Mouse (Mus musculus): Measurements from ENCODE around the gene Heatr5a.

Heatr5a gene

DNA sequence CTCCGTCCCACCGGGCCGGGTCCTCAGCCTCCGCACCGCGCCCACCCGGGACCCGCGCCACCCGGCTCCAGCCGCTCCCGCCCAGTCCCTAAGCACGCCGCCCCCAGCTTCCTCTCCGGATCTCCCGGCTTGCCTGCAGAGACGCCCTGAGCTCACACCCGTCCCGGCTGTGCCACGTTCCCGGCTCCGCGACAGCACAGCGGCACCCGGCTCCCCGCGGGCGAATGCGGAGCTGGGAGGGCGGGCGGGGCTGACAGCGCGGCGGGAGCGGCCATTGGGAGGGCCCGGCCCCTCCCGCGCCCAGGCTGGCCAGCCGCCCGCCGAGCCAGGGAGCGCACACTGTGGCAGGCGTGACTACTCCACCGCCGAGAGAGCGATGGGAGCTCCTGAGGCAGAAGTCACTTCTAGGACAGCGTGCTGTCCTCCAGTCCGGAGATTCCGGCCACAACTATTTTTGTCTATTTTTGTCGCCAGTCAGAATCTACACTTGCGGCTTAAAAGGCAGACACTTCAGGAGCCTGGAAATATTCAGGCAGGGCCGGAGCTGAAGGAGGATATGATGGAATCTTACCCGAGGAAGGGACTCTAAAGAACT is at the start of gene Heatr5a:
TSS of gene Heatr5a (minus strand) at position 252 of the 595 bp plus-strand sequence.
- DNase-seq, result peak; percentile 89

DNA sequence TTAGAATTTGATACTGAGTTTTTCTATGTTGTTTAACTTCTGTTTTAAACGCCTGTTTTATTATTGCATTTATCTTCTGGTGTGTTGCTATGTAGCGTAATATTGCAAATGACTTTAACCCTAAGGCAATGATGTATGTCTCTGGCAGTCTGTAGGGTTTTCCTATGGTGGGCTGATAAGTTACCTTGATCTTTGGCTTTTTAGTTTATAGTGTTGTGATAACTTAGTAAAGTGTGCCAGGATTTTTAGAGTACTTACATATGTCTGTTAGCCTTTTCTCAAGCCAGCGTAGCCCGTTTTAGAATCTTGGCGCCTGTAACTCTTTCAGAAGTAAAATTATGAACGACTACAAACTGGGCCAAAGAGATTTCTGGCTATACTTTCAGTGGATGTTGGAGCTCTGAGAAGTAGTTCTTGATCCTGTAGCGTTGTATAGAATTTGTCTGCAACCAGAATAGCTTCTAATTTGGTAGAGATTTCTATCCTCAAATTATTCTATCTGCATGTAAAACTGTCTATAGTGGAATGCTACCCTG is 43.4 kb upstream of the Heatr5a start:
- DNase-seq, result no peak

DNA sequence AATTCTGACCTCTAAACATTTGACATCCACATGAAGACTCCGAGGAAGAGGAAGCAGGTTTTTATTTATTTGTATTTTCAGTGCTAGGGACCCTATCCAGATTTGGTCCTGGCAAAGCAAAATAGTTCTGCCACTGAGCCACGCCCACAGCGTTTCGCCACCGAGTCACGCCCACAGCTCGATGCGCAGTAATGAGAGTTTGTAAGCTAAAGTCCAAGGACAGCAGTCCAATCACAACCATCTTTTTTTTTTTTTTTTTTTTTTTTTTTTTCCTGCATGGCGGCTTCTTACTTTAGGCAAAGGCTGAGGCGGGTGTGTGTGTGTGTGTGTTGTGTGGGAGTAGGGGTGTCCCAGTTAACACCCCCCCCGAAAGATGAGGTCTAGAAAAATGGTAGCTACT is 42.9 kb upstream of the Heatr5a start:
- no peak for DNase-seq

DNA sequence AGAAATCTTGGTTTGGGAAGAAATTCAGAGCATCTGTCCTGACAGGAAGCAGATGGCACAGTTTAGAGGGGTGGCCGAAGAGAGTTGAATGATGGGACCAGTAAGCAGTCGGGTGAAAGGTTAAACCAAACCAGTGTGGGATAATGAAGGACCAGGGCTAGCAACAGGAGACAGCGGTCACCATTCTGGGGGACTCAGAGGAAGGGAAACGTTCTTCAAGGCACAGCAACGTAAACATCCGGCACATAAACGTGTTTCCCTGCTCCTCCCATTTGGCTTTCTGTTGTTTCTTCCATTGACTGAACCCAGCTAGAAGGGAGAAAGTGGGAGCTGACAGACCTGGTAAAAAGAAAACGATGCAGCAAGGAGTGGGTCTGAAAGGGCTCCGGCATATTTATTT is 42.2 kb upstream of the Heatr5a start:
- no peak for DNase-seq

DNA sequence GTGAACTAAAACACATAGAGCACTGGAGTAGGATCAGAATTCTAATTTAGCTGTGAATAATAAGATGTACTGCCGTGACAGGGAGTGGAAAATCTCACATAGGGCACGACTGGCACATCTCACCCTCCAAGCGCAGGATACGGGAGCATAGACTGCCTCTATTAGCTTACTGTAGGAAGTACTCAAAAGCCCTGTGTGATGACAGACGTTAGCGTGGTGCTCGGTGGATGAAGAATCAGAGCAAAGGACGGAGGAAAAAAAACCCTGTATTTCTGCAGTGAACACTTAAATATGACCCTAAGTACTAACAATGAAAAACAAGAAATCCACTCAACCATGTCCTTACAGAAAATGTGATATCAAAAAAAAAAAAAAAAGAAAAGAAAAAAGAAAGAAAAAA is 41.0 kb upstream of the Heatr5a start:
- DNase-seq, result no peak

DNA sequence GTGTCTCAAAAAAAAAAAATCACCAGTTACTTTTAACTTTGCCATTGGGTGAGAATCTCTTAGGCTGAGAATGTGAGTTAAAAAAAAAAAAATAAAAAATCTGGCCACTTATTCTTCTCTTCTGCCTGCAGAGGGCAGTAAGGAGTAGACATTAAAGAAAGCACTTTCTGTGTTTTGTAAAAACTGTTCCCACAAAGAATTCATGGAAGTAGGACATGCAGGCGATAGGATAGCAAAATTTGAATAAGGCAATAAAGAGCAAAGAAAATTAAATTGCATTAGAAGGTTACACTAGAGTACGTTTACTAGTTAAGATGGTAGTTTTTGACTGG is 39.5 kb upstream of the Heatr5a start:
- no peak for DNase-seq

DNA sequence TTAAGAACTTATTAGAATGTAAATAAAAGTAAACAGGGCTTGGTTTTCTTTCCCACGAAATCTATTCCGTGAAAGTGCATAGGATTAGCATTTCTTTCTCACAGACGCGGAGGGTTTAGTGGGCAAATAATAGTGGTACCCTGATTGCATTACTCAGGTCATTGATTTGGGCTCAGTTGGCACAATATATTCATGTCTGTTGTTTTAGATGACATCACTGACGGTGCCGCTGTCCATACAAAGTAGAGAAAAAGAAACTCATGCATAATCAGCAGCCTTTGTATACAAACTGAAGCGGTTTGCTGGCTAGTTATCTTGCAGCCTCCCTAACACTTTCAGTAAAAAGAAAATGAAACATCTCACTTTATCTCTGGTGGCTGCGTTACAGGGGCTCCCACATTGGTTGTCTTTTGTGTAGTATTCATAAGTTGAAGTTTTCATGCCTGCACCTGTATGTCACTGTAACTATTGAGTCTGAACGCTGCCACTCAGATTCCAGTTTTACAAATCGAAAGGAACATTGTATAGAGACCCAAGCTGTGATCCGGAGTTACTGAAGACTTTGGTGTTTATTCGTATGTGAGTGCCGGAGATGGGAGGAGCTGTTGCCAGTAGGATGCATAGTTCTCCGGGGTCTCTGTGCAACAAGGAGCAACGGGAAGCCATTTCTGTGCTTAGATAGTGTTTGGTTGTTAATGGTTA is 39.0 kb upstream of the Heatr5a start:
- no peak for DNase-seq

DNA sequence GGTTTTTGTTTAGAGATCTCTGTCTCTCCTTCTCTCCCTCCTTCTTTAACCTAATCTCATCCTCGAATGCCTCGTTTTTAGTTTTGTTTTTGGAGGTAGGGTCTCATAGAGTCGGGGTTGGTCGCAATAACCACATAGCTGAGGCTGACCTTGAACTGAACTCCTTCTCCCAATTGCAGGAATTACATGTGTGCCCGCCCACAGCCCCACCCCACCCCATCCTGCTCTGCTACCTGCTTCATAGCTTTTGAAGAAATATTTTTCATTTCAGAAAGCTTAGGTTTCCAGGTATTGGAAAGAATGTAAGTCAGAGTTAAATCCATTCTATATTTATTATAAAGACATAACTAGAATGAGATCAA is 35.5 kb upstream of the Heatr5a start:
- no peak for DNase-seq

DNA sequence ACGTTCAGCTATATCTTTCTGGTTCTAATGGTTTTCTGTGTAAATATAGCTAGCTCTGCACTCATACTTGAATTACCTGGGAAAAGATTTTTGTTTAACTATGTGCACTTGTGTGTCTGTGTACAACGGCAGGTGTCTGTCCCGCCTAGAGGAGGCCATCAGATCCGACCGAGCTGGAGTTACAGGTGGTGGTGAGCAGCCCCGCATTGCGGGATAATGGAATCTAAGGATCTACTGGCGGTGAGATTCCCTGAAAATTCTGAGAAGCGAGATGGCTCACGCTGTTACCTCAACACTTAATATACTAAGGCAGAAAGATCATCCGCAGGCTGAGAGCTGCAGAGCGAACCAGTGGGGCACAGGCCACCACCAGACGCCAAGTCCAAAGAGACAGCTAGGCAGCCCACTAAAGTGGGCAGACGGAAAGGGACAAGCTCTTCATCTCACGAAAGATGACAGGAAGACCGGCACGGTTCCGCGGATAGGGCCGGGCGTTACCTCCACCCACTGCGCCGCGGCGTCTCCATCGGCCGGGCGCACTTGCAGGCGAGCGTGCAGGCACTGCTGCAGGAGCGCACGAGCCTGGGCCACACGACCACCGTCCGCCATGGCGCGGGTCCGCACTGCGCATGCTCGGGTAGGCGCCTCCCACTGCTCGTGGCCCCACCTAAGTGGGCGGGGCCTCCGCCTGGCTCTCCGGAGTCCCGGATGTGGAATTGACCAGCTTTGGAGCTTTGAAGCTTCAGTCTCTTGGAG is 34.9 kb upstream of the Heatr5a start, which contains the start of gene Dtd2:
TSS of gene Dtd2 (minus strand) at position 625 of the 756 bp plus-strand sequence.
- peak; percentile 92 for DNase-seq

DNA sequence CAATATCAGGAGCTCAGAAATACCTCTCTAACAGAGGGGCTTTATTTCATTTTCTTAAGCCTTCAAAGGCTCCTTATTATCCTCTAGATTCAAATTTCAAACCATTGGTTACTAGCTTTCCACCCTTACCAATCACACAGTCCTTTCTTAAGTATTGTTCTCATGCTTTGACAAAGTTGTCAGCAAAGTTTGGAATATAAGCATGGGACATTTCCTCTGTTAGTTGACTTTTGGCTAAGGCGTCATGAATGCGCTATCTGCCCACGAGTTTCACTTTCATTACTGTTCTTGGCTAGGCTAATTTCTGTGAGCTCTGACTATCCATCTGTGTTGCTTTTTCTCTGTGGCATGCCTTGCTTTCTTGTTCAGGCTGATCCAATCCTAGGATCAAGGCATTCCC is 31.6 kb upstream of the Heatr5a start:
- DNase-seq, result no peak

DNA sequence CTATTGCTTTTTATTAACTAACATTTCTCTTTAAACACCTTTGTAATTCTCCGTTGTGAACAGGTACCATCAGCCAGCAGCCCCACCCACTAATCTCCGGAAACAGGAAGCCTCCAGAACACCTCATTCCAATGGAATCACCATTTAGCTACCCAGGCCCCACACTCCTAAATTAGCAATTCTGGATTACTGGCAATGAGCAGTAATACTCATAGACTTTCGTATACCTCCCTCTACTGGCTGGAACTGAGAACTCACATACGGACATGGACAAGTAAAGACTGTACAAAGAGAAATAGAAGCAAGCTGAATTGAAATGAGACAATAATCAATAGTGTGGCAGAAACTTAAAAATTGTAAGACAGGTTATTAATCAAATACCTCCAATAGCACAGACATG is 30.4 kb upstream of the Heatr5a start:
- DNase-seq, result peak; percentile 77

DNA sequence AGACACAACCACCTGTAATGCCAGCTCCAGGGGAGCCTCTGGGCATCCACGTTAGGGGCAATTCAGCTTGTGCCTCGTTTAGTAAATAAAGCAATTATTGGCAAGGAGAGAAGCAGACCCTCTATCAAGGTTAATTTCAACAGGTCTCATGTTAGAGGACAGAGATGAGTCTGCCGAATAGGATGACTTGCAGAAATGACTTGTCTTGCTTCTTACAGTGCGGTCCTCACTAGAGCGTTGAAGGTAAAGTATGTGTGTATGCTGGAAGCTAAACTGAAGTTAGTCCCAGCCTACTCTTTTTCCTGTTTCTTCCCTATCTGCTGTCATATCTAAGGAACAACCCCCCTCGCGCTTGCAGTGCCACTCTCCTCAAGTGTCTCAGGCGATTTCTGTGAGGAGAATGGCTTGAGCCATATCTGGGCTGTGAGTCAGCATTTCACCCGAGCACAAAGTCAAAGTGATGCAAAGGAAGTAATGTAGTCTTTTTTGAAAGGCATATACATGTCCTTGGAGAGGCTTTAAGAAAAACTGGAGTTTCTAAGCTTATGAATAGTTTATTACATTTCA is 27.3 kb upstream of the Heatr5a start:
- no peak for DNase-seq

DNA sequence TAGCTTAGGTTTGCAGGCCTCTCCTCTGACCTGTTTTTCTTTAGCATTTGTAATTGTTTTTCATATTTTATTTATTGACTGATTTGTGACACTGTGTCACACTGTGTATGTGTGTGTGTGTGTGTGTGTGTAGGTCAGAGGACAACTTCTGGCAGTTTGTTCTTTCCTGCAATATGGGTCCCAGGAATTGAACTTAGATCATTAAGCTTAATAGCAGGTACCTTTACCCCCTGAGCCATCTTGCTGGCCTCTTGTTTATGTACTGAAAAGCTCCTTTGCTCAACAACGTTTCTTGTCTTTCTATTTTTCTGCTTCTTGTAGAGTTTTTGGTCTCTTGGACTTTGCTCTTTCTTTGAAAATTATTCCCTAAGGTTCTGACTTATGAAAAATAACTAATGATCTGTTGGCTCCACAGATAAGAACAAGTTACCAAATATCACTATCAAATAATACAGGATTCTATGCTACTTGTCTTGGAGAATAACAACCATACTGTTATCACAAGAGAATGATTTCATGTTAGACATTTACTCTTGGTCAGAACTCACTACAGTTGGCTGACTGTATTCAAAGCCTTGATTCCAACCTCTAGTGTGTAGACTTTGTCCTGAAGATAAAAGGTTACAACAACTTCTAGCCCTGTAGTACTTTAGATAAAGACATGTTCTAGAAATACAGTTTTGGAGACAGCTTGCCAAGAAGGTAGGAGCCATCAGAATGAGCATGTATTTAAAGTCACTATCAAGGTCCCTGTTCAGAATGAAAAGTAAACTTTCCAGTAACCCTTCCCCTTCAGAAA is 24.8 kb upstream of the Heatr5a start:
- DNase-seq, result no peak

DNA sequence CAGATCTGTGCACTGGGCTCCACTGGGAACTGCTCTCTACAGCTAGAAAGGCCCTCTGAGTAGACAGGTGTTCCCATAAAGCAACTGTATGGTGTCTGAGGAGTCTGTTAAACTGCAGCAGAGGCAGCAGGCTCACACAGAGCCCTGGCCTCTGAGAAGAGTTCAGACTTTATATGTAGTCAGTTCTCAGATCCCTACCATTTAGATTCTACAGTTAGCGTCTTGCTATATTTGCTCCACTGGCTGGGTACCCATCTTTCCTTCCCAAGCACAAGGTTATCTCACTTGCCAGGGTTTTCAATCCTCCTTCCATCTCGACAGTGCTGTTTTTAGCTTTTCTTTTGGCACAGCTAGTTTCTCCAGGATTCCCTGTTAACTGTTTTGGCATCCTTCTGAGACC is 19.5 kb upstream of the Heatr5a start:
- no peak for DNase-seq

DNA sequence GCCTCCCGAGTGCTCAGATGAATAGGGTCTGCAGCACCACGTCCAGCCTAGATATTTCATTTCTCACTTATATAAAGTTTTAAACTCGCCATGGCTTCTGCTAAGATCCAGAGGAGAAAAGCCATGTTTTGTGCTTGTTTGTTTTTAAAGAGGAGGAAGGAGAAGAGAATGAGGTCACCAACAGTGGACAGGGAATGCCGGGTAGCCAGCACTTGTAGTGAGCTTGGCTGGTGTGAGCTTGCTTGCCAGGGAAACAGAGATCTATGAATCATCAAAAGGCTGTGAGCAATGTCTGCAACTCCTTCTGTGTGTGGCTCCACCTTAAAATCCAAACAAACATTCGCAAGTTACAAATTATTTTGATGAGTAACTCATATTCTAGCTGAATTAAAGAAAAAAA is 17.4 kb upstream of the Heatr5a start:
- no peak for DNase-seq

DNA sequence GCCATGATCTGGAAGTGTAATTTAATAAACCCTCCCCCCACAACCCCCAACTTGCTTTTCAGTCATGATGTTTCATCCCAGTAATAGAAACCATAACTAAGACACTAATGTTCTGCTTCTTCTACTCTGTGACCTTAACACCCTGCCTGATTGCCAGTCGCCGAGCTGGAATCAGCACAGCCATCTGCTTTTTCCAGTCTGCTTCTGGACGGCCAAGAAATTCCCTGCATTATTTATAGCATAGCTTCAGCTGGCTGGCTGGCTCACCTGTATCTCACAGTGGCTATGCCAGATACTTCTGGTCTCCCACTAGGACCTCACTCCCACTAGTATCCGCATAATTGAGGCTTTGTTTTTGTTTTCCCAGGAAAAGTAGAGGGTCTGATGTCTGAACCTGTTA is 14.7 kb upstream of the Heatr5a start:
- DNase-seq, result no peak

DNA sequence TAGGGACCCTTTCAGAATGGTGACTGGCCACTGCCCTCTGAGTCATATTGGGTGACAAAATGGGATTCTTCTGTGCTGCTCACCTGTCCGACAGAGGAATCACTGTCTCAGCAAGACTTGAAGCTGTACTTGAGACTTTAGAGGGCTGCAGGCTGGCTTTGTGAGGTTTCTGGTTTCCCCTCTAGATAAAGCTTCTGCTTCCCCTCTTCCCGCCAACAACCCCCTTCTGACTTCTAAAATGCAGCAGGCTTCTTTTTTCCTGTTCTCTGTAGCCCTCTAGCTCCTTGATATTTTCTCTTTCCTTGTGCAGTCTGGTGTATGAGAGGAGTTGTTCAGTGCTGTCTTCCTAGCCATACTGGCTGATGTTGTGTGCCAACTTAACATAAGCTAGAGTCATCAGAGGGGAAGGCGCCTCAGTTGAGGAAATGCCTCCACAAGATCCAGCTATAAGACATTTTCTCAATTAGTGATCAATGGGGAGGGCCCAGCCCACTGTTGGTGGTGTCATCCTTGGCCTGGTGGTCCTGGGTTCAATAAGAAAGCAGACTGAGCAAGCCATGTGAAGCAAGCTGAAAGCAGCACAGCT is 14.1 kb upstream of the Heatr5a start:
- DNase-seq, result no peak

DNA sequence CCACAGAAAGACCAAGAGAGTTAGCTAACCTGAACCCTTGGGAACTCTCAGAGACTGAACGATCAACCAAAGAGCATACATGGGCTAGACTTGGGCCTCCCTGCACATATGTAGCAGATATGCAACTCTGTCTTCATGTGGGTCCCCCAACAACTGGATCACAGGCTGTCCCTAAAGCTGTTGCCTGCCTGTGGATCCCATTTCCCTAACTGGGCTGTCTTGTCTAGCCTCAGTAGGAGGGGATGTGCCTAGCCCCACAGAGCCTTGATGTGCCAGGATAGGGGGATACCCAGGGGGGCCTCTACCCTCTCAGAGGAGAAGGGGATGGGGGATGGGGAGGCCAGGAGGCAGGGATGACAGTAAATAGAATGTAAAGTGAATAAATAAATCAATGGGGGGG is 12.5 kb upstream of the Heatr5a start:
- no peak for DNase-seq

DNA sequence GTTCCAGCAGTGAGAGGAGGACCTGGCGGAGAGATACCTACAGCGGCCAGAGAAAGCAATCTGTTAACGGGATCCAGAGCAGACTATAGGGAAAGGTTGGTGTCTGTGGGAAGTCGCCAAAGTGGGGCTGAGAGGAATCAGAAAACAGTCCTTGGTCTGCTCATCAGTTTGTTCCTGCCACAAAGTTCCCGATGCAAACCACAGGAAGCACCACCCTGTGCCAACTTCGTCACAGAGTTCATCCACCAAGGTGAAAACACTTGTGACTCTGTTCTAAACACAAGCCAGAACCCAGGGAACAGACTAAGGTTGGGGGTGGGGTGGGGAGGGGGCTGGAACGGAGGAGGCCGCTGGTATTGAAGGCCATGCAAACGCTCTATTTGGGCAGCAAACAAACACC is 5.4 kb upstream of the Heatr5a start:
- no peak for DNase-seq

DNA sequence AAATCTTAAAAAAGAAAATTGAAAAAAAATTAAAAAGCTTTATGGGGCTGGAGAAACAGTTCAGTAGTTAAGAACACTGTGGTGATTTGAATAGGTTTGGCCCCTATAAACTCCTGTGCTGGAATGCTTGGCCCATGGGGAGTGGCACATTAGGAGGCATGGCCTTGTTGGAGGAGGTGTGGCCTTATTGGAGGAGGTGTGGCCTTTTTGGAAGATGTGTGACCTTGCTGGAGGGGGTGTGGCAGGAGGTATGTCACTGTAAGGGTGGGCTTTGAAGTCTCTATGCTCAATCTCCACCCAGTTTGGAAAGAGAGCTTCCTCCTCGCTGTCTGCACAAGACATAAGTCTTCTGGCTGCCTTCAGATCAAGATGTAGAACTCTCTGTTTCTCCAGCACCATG is 3.3 kb upstream of the Heatr5a start:
- DNase-seq, result no peak

DNA sequence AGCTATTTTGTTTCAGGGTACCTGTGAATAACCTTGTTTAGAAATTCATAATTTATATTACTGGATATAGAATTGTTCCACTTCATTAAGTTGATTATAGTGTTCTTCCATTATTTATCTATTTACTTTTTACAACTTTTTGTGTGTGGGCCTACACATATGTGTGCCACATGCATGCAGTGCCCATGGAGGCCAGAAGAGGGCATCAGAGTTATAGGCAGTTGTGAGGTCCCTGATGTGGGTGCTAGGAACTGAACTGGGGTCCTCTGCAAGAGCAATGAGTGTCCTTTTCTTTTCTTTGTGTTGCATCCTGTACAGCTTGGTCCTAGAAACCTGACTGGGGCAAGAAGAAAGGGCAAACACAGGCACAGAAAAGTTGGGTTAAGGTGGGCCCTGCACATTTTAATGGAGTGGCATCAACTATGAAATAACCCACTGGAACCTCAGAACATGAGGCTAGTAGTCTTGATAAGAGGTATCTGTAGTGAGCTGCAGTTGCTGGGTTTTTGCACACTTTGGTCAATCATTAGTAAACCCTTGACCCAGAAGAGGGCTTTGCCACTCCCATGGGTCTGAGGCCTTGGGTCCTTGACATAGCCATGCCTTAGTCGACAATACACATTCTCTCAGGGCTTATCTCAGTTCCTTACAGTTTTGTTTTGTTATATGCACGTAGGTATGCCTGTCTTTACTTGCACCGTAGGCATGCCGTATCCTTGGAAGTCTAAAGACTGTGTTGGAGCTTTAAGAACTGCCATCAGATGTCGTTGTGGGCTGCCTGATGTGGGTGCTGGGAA is 1.3 kb upstream of the Heatr5a start:
- DNase-seq, result no peak

Data from layer of hippocampus, adult 9-11 months (tissue).